Mouse (Mus musculus) stomach, embryonic 16.5 days (tissue): ENCODE measurements around the gene Npc2. TPM values are rescaled to one million over a fixed set of nuclear protein-coding genes. Genes with fewer than 3 reads are reported as not detected.
A peak's percentile ranks its signal among the peaks of the same experiment; 100 is the strongest.

Source experiments
- ATAC-seq: fragments of 200-750 bp; cut with Nextera tagmentation; 2 replicates; pipeline ENCODE4 v1.8.0; 2017; ENCODE audit warnings: moderate number of reproducible peaks, moderate TSS enrichment; ENCODE audit not compliant: insufficient read depth, low FRiP score
- H3K27ac ChIP-seq: fragments of 300-500 bp; sonication (generic); 2 replicates; pipeline ENCODE4 v1.5.1; 2014; ENCODE audit warnings: low read length
- H3K27me3 ChIP-seq: fragments of 300-500 bp; sonication (generic); 2 replicates; pipeline ENCODE4 v1.6.1; 2014; ENCODE audit warnings: low read length, control low read depth, mixed read lengths; ENCODE audit not compliant: control insufficient read depth, insufficient read depth
- H3K36me3 ChIP-seq: fragments of 300-500 bp; sonication (generic); 2 replicates; pipeline ENCODE4 v1.6.1; 2014; ENCODE audit warnings: low read length; ENCODE audit not compliant: control insufficient read depth, insufficient read depth
- H3K4me1 ChIP-seq: fragments of 300-500 bp; sonication (generic); 2 replicates; pipeline ENCODE4 v1.6.1; 2014; ENCODE audit warnings: low read length, control low read depth, mixed read lengths; ENCODE audit not compliant: control insufficient read depth, insufficient read depth
- H3K4me2 ChIP-seq: fragments of 300-500 bp; sonication (generic); 2 replicates; pipeline ENCODE4 v1.6.1; 2014; ENCODE audit warnings: low read depth, low read length, mixed read lengths
- H3K4me3 ChIP-seq: fragments of 300-500 bp; sonication (generic); replicated peaks from 2 replicates; pipeline ENCODE4 v1.5.1; 2014; ENCODE audit warnings: mild to moderate bottlenecking, low read length
- H3K9ac ChIP-seq: fragments of 300-500 bp; sonication (generic); 2 replicates; pipeline ENCODE4 v1.6.1; 2014; ENCODE audit warnings: low read length
- H3K9me3 ChIP-seq: fragments of 300-500 bp; sonication (generic); replicated peaks from 2 replicates; pipeline ENCODE4 v1.6.1; 2016; ENCODE audit warnings: low read length, control low read depth; ENCODE audit not compliant: control insufficient read depth
- WGBS: fragments of 180-500 bp; shearing (Covaris S2); extraction: QIAGEN DNeasy Blood & Tissue Kit; methylation state at CpG from one replicate; pipeline ENCODE4 v1.1.7; 2014; 5-methylcytosine and 5-hydroxymethylcytosine counted together
- polyA plus RNA-seq: library from polyadenylated mRNA; unstranded; fragments of >200 nt; fragmentation: Nextera tagmentation; extraction: Ambion mirVana; gene quantifications from 2 replicates; pipeline ENCODE4 v1.2.1, GENCODE M21; 2015

Npc2 gene
- polyA plus RNA-seq, 1 experiment from 2014 or later, result 69.3 TPM

- Histone ChIP-seq H3K27me3 (no peaks in the 10 kb centered on the region), H3K36me3 (no peaks in the 10 kb centered on the region), H3K4me3 (no peak overlapping the region), H3K4me1 (no peaks in the 10 kb centered on the region), H3K27ac (no peak overlapping the region), H3K9ac (no peak overlapping the region), H3K9me3 (no peaks in the 10 kb centered on the region), H3K4me2 (no peak overlapping the region)
- no peak for ATAC-seq
- 79% methylated on average over 6 of the region's 6 CpGs for WGBS
Measured at GRCm38 (mm10) chr12:84809033-84809432, 36.1 kb upstream of the Npc2 start.

GRCm38 (mm10) chr12:84807351-84807750 lies 34.4 kb upstream of the Npc2 start:
- no peak for ATAC-seq
- H3K4me1 ChIP-seq, result no peaks in the 10 kb centered on the region
- no peak overlapping the region for H3K4me3 ChIP-seq
- WGBS, result 74% methylated on average over 13 of the region's 13 CpGs
- no peak overlapping the region for H3K4me2 ChIP-seq
- H3K36me3 ChIP-seq, result no peaks in the 10 kb centered on the region
- no peak overlapping the region for H3K27ac ChIP-seq
- no peaks in the 10 kb centered on the region for H3K27me3 ChIP-seq
- no peaks in the 10 kb centered on the region for H3K9me3 ChIP-seq
- no peak overlapping the region for H3K9ac ChIP-seq

- H3K9ac ChIP-seq, result no peak overlapping the region
- H3K36me3 ChIP-seq, result no peaks in the 10 kb centered on the region
- no peaks in the 10 kb centered on the region for H3K27me3 ChIP-seq
- H3K9me3 ChIP-seq, result no peaks in the 10 kb centered on the region
- no peak overlapping the region for H3K4me3 ChIP-seq
- ATAC-seq, result no peak
- H3K27ac ChIP-seq, result no peak overlapping the region; the same call in 1 of the 2 replicates
- H3K4me2 ChIP-seq, result no peak overlapping the region
- WGBS, result 43% methylated on average over 5 of the region's 5 CpGs
- H3K4me1 ChIP-seq, result no peaks in the 10 kb centered on the region
Measured at GRCm38 (mm10) chr12:84806726-84807125, 33.8 kb upstream of the Npc2 start.

DNA sequence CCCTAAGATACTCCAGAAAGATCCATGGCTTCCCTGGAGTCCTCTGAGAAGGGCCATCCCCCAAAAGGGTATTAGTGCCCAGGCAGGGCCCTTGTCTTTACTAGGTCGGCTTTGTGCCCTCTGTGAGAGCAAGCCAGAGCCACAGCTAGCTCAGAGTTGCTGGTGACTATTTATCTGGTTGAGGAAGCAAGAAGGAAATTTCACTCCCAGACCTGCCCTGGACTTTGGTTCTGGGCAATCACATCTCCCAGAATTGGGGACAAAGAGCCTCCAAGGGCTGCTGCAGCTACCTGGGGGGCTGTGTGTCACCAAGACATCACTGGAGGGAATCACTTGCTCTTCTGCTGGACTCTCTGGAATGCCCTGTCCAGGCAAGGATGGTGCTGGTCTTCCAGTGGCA lies 33.1 kb upstream of the Npc2 start:
- peak overlapping the region; percentile 28; the same call in 1 of the 2 replicates for H3K27ac ChIP-seq
- H3K36me3 ChIP-seq, result no peaks in the 10 kb centered on the region
- 44% methylated on average over 1 of the region's 1 CpGs for WGBS
- no peak overlapping the region for H3K4me2 ChIP-seq
- no peaks in the 10 kb centered on the region for H3K9me3 ChIP-seq
- no peak overlapping the region for H3K9ac ChIP-seq
- no peaks in the 10 kb centered on the region for H3K27me3 ChIP-seq
- ATAC-seq, result no peak
- no peak overlapping the region for H3K4me3 ChIP-seq
- H3K4me1 ChIP-seq, result no peaks in the 10 kb centered on the region

DNA sequence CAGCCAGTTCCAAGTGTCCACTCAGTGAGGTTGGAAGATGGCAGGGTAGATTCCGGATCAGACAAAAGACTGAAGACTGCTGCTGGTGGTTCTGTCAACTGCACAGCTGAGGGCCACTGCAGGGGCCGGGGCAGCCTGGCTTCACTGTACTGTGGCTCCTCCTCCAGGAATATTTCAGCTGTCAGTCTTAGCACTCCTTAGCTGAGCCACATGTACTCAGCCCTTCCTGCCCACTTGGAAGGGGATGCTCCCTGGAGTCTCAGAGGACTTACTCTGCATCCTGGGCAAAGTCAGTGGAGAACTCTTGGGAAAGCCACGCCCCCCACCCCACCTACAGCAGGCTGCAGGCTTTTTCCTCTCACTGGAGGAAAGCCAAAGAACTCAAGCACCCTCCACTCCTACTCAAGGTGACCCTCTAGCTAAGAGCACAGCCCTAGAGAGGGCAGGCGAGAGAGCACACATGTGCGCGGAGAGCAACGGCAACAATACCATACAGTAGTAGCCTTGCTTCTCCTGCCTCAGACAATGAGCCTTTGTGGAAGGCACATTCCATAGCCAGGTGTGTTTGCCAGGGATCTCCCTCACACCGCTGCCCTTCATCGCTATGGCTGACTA lies 32.4 kb upstream of the Npc2 start:
- no peaks in the 10 kb centered on the region for H3K36me3 ChIP-seq
- H3K4me1 ChIP-seq, result no peaks in the 10 kb centered on the region
- no peaks in the 10 kb centered on the region for H3K27me3 ChIP-seq
- ATAC-seq, result peak; percentile 89
- no peak overlapping the region for H3K4me3 ChIP-seq
- WGBS, result 58% methylated on average over 9 of the region's 9 CpGs
- peak overlapping the region; percentile 28 for H3K27ac ChIP-seq
- no peaks in the 10 kb centered on the region for H3K9me3 ChIP-seq
- no peak overlapping the region for H3K9ac ChIP-seq
- no peak overlapping the region for H3K4me2 ChIP-seq

GRCm38 (mm10) chr12:84802625-84803024 lies 29.7 kb upstream of the Npc2 start:
- no peak for ATAC-seq
- no peak overlapping the region for H3K4me2 ChIP-seq
- no peak overlapping the region for H3K4me3 ChIP-seq
- no peaks in the 10 kb centered on the region for H3K4me1 ChIP-seq
- H3K9ac ChIP-seq, result no peak overlapping the region
- no peaks in the 10 kb centered on the region for H3K27me3 ChIP-seq
- no peak overlapping the region for H3K27ac ChIP-seq
- WGBS, result 79% methylated on average over 3 of the region's 3 CpGs
- no peaks in the 10 kb centered on the region for H3K36me3 ChIP-seq
- no peaks in the 10 kb centered on the region for H3K9me3 ChIP-seq

GRCm38 (mm10) chr12:84801532-84802110 lies 28.7 kb upstream of the Npc2 start:
- H3K4me1 ChIP-seq, result no peaks in the 10 kb centered on the region
- ATAC-seq, result no peak
- WGBS, result 86% methylated on average over 13 of the region's 13 CpGs
- no peak overlapping the region for H3K27ac ChIP-seq
- no peaks in the 10 kb centered on the region for H3K36me3 ChIP-seq
- no peak overlapping the region for H3K4me3 ChIP-seq
- H3K9me3 ChIP-seq, result no peaks in the 10 kb centered on the region
- no peak overlapping the region for H3K9ac ChIP-seq
- H3K4me2 ChIP-seq, result no peak overlapping the region
- no peaks in the 10 kb centered on the region for H3K27me3 ChIP-seq

DNA sequence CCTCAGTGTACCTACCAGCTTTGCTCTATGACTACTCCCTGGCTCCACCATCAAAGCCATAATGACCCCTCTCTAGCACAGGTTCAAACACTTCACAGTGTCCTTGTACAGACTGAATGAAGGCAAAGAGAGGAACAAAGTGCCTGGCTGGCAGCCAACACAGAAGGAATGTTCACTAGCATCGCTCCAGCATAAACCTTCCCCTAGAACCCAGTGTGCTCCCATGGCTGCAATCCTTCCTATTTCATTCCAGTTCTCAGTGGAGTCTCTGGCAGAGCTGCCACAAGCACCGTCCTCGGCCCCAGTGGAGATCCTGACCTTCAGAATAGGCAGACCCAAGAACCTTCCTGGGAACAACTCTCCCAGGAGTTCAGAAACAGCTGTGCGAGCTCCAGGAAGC lies 27.5 kb upstream of the Npc2 start:
- Histone ChIP-seq H3K4me1 (no peaks in the 10 kb centered on the region), H3K4me3 (no peak overlapping the region), H3K36me3 (no peaks in the 10 kb centered on the region), H3K27ac (no peak overlapping the region), H3K9me3 (no peaks in the 10 kb centered on the region), H3K4me2 (no peak overlapping the region), H3K27me3 (no peaks in the 10 kb centered on the region), H3K9ac (0 out of 2 replicates have a peak overlapping the region, but pooled peaks have one; percentile 31)
- no peak for ATAC-seq
- WGBS, result 42% methylated on average over 4 of the region's 4 CpGs

DNA sequence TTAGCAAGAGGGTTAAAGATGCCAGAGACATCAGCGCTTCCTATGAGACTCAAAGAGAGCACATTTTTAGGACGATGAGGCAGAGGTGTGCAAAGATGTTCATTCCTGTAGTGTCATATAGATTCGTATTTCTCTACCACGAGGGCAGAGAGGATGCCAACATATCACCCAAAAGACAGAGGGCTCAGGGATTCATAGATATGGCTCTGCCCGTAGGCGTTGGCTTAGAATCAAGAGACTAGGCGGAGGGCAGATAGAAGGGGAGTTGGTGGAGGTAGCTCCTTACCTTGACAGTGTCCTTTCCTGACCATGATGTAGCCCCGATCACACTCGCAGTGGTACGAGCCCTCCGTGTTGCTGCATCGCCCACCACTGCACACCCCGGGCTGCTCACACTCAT lies 26.1 kb upstream of the Npc2 start:
- no peaks in the 10 kb centered on the region for H3K9me3 ChIP-seq
- no peaks in the 10 kb centered on the region for H3K4me1 ChIP-seq
- H3K9ac ChIP-seq, result no peak overlapping the region
- H3K27ac ChIP-seq, result no peak overlapping the region
- no peaks in the 10 kb centered on the region for H3K36me3 ChIP-seq
- H3K4me2 ChIP-seq, result no peak overlapping the region
- 93% methylated on average over 13 of the region's 13 CpGs for WGBS
- H3K4me3 ChIP-seq, result no peak overlapping the region
- no peaks in the 10 kb centered on the region for H3K27me3 ChIP-seq
- ATAC-seq, result no peak
